Mouse (Mus musculus) forebrain, postnatal 0 days (tissue): ENCODE data around the gene Plcz1. TPM values are rescaled to one million over a fixed set of nuclear protein-coding genes. Genes with fewer than 3 reads are reported as not detected.
A peak's percentile ranks its signal among the peaks of the same experiment; 100 is the strongest.

Experiments
- ATAC-seq: fragments of 200-750 bp; cut with Nextera tagmentation; 2 replicates; pipeline ENCODE4 v1.8.0; 2017; ENCODE audit warnings: mild to moderate bottlenecking, moderate library complexity
- DNase-seq: peaks from one replicate; pipeline ENCODE4 v3.0.0-alpha.2; 2015
- H3K27ac ChIP-seq: fragments of 300-500 bp; sonication (generic); 2 replicates; pipeline ENCODE4 v1.5.1; 2014; ENCODE audit warnings: low read depth, mild to moderate bottlenecking, antibody characterized with exemption, low read length, moderate library complexity, mixed read lengths
- H3K27me3 ChIP-seq: fragments of 300-500 bp; sonication (generic); 2 replicates; pipeline ENCODE4 v1.6.1; 2014; ENCODE audit warnings: mild to moderate bottlenecking, low read length, mixed read lengths; ENCODE audit not compliant: insufficient read depth
- H3K36me3 ChIP-seq: fragments of 300-500 bp; sonication (generic); 2 replicates; pipeline ENCODE4 v1.6.1; 2014; ENCODE audit warnings: mild to moderate bottlenecking, moderate library complexity; ENCODE audit not compliant: insufficient read depth
- H3K4me1 ChIP-seq: fragments of 300-500 bp; sonication (generic); 2 replicates; pipeline ENCODE4 v1.6.1; 2014; ENCODE audit warnings: antibody characterized with exemption; ENCODE audit not compliant: insufficient read depth
- H3K4me2 ChIP-seq: fragments of 300-500 bp; sonication (generic); 2 replicates; pipeline ENCODE4 v1.6.1; 2014; ENCODE audit warnings: low read depth, mild to moderate bottlenecking, moderate library complexity
- H3K4me3 ChIP-seq: fragments of 300-500 bp; sonication (generic); 2 replicates; pipeline ENCODE4 v1.5.1; 2014; ENCODE audit warnings: low read depth, low read length, mixed read lengths
- H3K9ac ChIP-seq: fragments of 300-500 bp; sonication (generic); 2 replicates; pipeline ENCODE4 v1.6.1; 2014; ENCODE audit warnings: mild to moderate bottlenecking
- H3K9me3 ChIP-seq: fragments of 300-500 bp; sonication (generic); 2 replicates; pipeline ENCODE4 v1.6.1; 2016; ENCODE audit warnings: low read length
- CTCF ChIP-seq: sonication (generic); IDR thresholded peaks from 2 replicates; pipeline ENCODE4 v1.5.1; 2016; ENCODE audit warnings: antibody characterized with exemption, control low read depth, low read depth
- WGBS: fragments of 180-500 bp; shearing (Covaris S2); extraction: QIAGEN DNeasy Blood & Tissue Kit; methylation state at CpG from one replicate; pipeline ENCODE4 v1.1.7; 2014; 5-methylcytosine and 5-hydroxymethylcytosine counted together
- polyA plus RNA-seq: library from polyadenylated mRNA; unstranded; fragments of >200 nt; fragmentation: Nextera tagmentation; extraction: Ambion mirVana; gene quantifications from 2 replicates; pipeline ENCODE4 v1.2.1, GENCODE M21; 2015
- total RNA-seq: library from RNA; depleted of rRNA; stranded (reverse); fragments of >200 nt; gene quantifications from 2 replicates; pipeline ENCODE4 v1.2.3, GENCODE M21; 2014

The Plcz1 gene
- total and polyA plus RNA-seq, 2 experiments from 2014 or later = 0.90 to 1.00 TPM

DNA sequence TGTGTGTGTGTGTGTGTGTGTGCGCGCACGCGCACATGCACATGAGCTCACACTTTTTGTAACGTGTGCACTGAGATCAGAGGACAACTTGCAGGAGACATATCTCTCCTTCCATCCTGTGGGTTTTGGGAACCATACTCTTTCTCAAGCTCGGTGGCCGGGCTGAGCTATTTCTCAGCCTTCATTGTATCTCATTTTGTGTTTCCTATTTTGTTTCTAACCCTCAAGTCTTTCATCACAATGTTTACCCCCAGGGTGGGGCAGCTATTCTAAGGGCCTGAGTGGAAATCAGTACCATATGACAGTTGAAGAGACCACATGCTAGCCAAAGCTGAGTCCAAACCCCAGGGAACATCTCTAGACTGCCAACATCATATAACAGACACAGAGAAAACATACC, 305 bp downstream of the Plcz1 start, which contains the start of gene Capza3:
TSS of gene Capza3 (plus strand) at position 301 of the 400 bp plus-strand sequence.
- no peak within 1 kb of the TSS for H3K9ac ChIP-seq
- H3K27me3 ChIP-seq = no peaks in the 10 kb centered on the region
- 95% methylated on average over 7 of the region's 7 CpGs for WGBS
- H3K9me3 ChIP-seq = no peaks in the 10 kb centered on the region
- no peaks in the 10 kb centered on the region for H3K4me1 ChIP-seq
- H3K36me3 ChIP-seq = no peaks in the 10 kb centered on the region
- ATAC-seq (no peak), DNase-seq (no peak)
- H3K27ac ChIP-seq = no peak within 1 kb of the TSS
- H3K4me2 ChIP-seq = no peak within 1 kb of the TSS
- TF ChIP-seq CTCF = no peak
- no peak within 1 kb of the TSS for H3K4me3 ChIP-seq

DNA sequence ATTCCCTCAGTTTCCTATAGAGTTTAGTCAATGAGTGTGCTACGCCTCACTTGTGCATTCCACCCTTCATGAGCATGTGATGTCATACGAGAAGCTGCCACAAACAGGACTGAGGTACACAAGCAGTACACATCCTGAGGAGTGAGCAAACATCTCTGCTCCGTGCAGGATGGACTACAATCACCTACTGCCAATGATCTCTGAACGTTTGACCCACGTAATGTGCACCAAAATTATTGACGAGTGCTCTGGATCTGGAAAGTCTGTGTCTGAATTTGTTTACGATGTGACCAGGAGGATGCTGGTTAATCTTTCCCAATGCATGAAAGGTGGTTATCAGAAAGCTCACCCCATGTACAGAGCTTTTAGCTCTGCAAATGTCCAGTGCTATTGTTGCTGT, 16.9 kb downstream of the Plcz1 start:
- DNase-seq (no peak), ATAC-seq (no peak)
- H3K27me3 ChIP-seq = no peaks in the 10 kb centered on the region
- H3K9ac ChIP-seq = no peak overlapping the region
- no peak overlapping the region for H3K4me3 ChIP-seq
- H3K27ac ChIP-seq = no peak overlapping the region
- no peak overlapping the region for H3K4me2 ChIP-seq
- H3K9me3 ChIP-seq = no peaks in the 10 kb centered on the region
- H3K4me1 ChIP-seq = no peaks in the 10 kb centered on the region
- no peaks in the 10 kb centered on the region for H3K36me3 ChIP-seq
- 84% methylated on average over 7 of the region's 7 CpGs for WGBS
- no peak for TF ChIP-seq CTCF

DNA sequence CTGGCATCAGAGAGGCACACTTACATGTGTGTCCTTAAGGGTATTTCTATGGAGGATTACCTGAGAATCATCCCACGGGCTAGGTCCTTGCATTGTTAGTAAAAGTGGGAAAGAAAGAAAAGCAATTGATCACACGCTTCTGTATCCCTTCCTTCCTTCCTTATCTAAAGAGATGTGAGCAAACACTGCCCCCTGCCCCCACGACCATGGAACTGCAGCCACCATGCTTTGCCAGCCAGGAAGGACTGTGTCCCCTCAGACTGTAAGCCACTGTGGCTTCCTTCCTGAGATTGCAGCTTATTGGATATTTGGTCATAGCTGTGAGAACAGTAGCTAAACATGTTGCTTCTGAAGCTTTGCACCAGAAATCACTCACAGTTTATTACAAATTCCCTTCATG, 36.1 kb downstream of the Plcz1 start:
- no peaks in the 10 kb centered on the region for H3K27me3 ChIP-seq
- H3K4me1 ChIP-seq = no peaks in the 10 kb centered on the region
- H3K9me3 ChIP-seq = no peaks in the 10 kb centered on the region
- H3K4me2 ChIP-seq = no peak overlapping the region
- 78% methylated on average over 3 of the region's 3 CpGs for WGBS
- no peak for DNase-seq
- no peak overlapping the region for H3K27ac ChIP-seq
- ATAC-seq = no peak
- TF ChIP-seq CTCF = no peak
- no peaks in the 10 kb centered on the region for H3K36me3 ChIP-seq
- no peak overlapping the region for H3K9ac ChIP-seq
- H3K4me3 ChIP-seq = no peak overlapping the region

DNA sequence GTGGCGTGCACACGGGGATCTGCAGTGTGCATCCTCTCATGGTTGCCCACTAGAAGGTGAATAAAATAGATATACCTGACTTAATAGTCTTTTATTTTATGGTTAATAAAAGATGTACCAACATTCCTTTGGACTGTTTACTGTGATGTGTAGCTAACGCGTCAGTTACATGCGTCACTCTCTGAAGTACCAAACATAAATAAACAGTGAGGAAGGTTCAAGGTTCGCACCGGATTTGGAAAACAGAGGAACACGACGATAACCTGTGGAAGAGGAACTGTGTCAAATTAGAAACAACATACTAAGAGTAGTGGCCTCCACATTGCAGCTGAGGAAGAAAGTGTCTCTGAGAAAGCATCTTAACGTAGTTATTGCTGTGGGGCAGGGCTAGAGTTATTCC, 51.7 kb downstream of the Plcz1 start:
- Histone ChIP-seq H3K27ac (no peak overlapping the region), H3K9ac (no peak overlapping the region), H3K4me1 (peaks cover 2% of the 10 kb centered on the region; the same call in 1 of the 2 replicates), H3K4me2 (no peak overlapping the region), H3K9me3 (no peaks in the 10 kb centered on the region), H3K36me3 (no peaks in the 10 kb centered on the region), H3K27me3 (no peaks in the 10 kb centered on the region), H3K4me3 (no peak overlapping the region)
- ATAC-seq (no peak), DNase-seq (no peak)
- 89% methylated on average over 10 of the region's 10 CpGs for WGBS
- no peak for TF ChIP-seq CTCF

DNA sequence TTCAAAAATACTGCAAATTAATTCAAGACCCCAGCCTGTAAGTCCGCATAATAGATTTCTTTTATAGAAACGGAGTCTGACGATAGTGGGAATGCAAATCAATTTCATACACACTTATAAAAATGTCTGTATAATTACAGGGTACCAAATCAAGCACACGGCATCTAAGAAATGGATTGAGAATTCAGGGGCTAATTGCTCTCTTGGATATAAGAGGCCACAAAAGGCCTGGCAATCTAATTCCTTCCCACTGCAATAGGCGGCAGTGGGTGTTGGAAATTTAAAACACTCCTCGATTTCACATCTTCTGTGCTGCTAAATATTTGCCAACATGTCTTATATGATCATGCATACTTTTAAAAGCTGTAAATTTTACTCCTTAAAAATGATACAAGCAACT, 52.2 kb downstream of the Plcz1 start:
- ATAC-seq (peak; percentile 23; the same call in 1 of the 2 replicates), DNase-seq (no peak)
- Histone ChIP-seq H3K4me1 (peaks cover 2% of the 10 kb centered on the region; the same call in 1 of the 2 replicates), H3K4me3 (no peak overlapping the region), H3K9ac (no peak overlapping the region), H3K9me3 (no peaks in the 10 kb centered on the region), H3K36me3 (no peaks in the 10 kb centered on the region), H3K4me2 (no peak overlapping the region), H3K27ac (no peak overlapping the region), H3K27me3 (no peaks in the 10 kb centered on the region)
- no peak for TF ChIP-seq CTCF
- WGBS = 33% methylated on average over 6 of the region's 6 CpGs

DNA sequence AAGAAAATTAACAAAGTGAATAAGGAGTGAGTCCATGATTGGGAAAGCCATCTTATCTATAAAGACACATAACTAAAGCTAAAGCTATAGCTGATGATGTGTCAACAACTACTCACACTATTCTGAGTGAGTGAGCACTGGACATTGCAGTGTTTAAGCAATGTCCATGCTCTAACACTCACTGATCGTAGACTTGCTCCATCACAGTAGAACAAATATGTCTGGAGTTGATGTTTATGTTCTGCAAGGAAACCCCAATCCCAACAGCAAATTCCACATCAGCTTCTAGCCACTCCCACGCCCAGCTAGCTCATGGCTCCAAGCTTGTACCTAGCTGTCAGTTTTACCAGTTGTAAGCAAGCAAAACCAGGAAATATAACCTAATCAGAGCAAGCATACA, 54.7 kb downstream of the Plcz1 start:
- WGBS = 95% methylated on average over 2 of the region's 2 CpGs
- Histone ChIP-seq H3K36me3 (no peaks in the 10 kb centered on the region), H3K4me1 (peaks cover 2% of the 10 kb centered on the region; the same call in 1 of the 2 replicates), H3K27ac (no peak overlapping the region), H3K4me2 (no peak overlapping the region), H3K4me3 (no peak overlapping the region), H3K9me3 (no peaks in the 10 kb centered on the region), H3K27me3 (no peaks in the 10 kb centered on the region), H3K9ac (no peak overlapping the region)
- DNase-seq = no peak
- no peak for TF ChIP-seq CTCF
- no peak for ATAC-seq

DNA sequence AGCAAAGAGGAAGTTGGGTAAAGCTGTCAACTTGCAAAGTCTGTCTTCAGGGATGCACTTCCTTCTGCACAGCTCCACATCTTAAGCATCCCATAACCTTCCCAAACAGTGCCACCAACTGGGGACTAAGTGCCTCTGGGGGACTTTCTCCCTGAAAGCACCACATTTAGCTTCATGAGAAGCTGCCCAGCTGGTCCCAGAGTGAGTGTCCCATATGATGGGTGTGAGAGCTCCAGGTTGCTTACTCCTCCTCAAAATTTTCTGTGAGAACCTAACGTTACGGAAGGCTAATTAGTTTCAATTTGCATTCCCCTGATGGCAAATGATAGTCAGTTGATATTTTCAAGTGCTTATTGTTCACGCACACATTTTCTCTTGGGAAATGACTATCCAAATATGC, 57.2 kb downstream of the Plcz1 start:
- Histone ChIP-seq H3K9ac (no peak overlapping the region), H3K4me2 (no peak overlapping the region), H3K4me3 (no peak overlapping the region), H3K36me3 (no peaks in the 10 kb centered on the region), H3K9me3 (no peaks in the 10 kb centered on the region), H3K4me1 (peaks cover 2% of the 10 kb centered on the region; the same call in 1 of the 2 replicates), H3K27me3 (no peaks in the 10 kb centered on the region), H3K27ac (no peak overlapping the region)
- 79% methylated on average over 3 of the region's 3 CpGs for WGBS
- DNase-seq (no peak), ATAC-seq (no peak)
- no peak; the same call in 1 of the 2 replicates for TF ChIP-seq CTCF

DNA sequence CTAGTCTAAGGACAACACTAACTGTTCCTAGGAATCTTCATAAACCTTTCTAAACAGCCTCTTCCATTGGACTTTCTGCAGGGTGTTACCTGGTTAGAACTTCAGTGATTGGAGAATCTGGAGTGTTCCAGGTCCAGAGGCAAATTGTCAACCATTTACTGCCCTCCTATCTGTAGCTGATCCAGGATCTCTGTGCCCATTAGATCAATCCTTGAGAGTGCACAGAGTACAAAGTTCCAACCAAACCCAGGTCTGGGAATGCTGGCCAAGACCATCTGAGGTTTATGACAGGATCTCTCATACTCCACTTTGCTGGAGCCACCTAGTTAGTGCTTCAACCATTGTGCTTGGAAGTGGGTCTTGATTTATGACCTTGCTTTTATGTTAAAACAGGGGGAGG, 60.2 kb downstream of the Plcz1 start:
- Histone ChIP-seq H3K4me2 (no peak overlapping the region), H3K4me1 (no peaks in the 10 kb centered on the region), H3K9me3 (no peaks in the 10 kb centered on the region), H3K9ac (no peak overlapping the region), H3K27ac (no peak overlapping the region), H3K4me3 (no peak overlapping the region), H3K36me3 (no peaks in the 10 kb centered on the region), H3K27me3 (no peaks in the 10 kb centered on the region)
- no peak for ATAC-seq
- no peak for DNase-seq
- no peak for TF ChIP-seq CTCF
